Mouse (Mus musculus) left cerebral cortex, adult 18-20 months (tissue): Measurements from ENCODE around the gene Unc13d. TPM values are rescaled to one million over a fixed set of nuclear protein-coding genes. Genes with fewer than 3 reads are reported as not detected.

ENCODE experiments used
- DNase-seq, 2 experiments: peaks; one replicate each; pipeline ENCODE4 v3.0.0; 2021 to 2022; ENCODE audit warnings: low spot score in 2 of 2, mixed read lengths in 1 of 2
- total RNA-seq, 2 experiments: library from RNA; stranded (reverse); gene quantifications; 2 replicates each; pipeline ENCODE4 v1.2.3; 2021

Unc13d gene
- total RNA-seq, 2 experiments from 2014 or later, result 1.8 to 2.7 TPM

GRCm38 (mm10) chr11:116078676-116079320, 1.0 kb upstream of the Unc13d start:
- no peak for DNase-seq

- no peak for DNase-seq
These were observed 460 bp upstream of the Unc13d start for GRCm38 (mm10) chr11:116078221-116078620.

DNA sequence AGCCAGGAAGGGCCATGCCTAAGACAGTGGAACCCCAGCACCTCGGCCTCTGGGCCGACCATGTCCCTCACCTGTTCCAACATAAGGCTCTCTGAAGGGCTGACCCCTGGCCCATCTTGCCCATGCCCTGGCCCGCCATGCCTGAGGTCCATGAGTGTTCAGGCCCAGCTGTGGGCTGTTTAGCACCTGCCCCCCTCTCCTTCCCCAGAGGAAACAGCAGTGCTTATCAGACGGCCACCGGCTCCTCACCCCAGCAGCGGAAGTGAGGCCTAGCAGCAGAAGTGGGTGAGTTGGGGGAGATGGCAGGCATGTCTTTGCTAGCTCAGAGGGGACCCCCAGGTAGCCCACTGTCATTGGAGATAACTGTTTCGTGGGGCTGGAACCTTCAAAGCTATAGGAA, 925 bp downstream of the Unc13d start:
- no peak for DNase-seq

DNA sequence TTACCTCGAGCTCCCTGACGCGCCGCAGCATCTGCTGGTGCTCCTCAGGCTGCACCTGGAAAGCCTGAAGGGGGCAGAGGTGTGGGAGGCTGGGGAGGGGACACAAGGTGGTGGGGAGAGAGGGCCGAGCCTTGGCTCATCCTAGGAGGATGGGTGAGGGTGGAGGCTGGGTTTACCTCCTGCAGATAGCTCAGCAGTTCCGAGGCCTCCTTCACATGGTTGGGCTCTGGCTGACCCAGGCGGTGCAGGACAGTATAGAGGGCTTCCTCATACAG, 1.6 kb downstream of the Unc13d start:
- no peak for DNase-seq

DNA sequence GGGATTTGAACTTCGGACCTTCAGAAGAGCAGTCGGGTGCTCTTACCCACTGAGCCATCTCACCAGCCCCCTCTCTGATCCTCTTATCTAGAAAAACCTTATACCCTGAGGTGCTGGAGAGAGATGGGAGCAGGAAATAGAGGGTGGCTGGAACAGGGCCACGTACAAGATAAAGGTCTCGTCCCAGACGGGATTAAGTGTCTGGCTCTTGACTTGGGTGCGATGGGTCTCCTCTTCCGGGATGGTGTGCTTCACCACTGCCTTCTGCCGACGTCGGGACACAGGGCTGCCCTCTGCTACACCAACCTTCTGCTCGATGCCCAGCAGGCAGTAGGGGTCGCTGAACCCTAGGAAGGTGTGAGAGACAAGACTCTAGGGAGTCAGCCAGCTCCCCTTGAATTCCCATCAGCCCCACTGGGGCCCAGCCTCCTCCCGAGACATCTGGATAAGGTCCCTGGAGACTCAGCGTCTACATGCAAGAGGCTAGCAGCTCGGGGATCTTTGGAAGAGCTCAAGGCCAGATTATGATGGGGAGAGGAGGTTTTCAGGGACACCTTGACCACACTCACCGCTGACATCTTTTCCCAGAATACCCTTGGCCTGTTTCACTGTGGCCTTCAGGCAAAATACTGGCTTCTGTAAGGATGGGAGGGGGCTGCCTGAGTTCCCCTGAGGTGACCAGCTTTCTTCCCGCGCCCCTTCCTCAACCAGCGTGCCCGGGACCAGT, 2.1 kb downstream of the Unc13d start:
- no peak for DNase-seq

GRCm38 (mm10) chr11:116074436-116074991, 3.2 kb downstream of the Unc13d start:
- DNase-seq, result no peak

DNA sequence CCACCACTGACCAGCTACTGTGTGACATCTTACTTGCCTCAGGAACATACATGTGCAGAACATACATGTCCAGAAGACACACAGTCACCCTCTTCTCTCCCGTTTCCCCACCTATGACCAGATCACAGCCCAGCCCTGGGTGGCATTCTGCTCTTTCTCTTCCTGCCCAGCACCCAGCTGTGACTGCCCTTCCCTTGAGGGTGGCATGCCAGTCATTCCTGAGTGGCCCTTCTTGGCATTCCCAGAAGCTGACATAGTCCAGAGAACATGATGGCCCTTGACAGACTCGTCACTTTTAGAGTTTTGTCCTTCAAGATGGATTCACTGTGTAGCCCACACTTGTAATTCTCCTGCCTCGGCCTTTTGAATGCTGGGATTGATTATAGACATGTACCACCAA, 5.2 kb downstream of the Unc13d start:
- no peak for DNase-seq

DNA sequence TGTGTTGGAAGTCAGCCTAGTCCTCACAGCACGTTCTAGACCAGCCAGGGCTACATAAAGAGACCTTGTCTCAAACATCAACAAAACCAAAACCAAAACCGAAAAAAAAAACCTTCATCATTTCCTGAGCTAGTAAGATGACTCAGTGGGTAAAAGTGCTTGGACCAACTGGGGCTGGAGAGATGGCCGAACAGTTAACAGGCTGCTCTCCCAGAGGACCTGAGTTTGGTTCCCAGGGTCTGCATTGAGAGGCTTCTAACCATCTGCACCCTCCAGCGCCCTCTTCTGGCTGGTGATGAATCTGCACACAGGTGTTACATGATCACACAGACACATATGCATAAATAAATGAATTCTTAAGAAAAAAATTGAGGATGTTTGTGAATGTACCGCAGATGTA, 6.3 kb downstream of the Unc13d start:
- DNase-seq, result no peak

- DNase-seq, result no peak
These were observed 12.4 kb downstream of the Unc13d start for GRCm38 (mm10) chr11:116065345-116065744.

DNA sequence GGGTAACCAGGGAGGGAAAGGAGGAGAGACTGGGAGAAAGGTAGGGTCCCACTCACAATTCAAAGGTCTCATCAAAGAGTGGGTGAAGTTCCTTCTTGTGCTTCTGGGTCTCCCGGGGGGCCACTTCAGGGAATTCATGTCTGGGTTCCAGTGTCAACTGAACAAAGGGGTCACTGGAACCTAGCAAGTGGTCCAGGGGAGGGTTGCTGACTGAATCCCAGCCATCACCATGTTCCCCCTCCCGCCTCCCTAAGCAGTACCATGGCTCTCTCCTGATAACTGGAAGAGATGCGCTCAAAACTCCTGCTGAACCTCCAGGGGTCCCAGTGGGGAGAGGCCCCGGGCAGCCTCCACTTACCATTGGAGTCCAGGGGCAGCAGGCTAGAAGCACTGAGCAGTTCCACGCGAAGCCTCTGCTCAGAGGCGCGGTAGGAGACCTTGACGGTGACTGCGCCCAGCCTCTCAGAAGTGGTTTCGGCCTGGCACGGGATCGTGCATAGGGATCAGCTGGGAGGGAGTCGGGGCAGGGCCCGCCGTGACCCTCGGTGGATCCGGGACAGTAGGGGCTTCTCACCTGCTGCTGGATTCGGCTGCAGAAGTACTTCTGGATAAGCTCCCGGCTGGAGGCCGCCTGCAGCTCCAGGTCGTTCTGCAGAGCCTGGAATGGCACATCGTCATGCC, 13.4 kb downstream of the Unc13d start:
- DNase-seq, result no peak

- DNase-seq, result no peak
These were observed 14.2 kb downstream of the Unc13d start for GRCm38 (mm10) chr11:116063562-116063961.

- no peak for DNase-seq
These were observed 15.2 kb downstream of the Unc13d start for GRCm38 (mm10) chr11:116062521-116062920.

DNA sequence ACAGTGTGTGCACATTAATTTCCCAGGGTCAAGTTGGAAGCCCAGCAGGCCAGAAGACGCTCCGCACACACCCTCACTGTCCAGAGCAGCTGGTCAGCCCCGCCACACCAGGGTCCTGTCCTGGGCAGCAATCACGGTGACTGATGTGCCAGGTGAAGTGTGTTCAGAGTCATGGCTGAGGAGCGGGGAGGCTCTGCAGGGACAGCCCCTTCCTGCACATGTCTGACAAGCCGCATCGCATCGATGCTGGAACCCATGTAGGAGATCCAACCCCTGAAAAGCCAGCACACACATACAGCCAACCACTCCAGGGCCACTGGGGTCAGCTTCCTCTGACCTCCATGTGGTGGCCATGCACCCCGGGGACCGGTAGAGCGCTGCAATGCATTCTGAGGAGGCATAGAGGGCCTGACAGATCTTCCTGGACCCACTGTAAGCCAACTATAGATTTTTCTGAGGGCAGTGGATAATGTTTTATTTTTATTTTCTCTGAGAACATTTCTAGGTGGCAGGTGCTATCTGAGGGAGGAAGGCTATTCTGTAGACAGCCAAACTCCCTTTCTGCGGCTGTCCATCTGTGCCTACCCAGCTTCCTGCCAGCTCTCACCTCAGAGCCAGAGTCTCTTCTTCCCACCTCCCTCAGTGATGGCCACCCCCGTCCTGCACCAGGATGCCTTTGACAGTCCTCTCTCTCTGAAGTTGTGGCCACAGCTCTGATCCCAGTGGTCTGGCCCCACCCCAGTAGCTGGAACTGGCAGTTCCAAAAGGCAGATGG, 15.9 kb downstream of the Unc13d start:
- DNase-seq, result peak; percentile 65 to 77

GRCm38 (mm10) chr11:116060596-116060995, 17.2 kb downstream of the Unc13d start:
- DNase-seq, result no peak

GRCm38 (mm10) chr11:116059691-116060025, 18.1 kb downstream of the Unc13d start:
- no peak for DNase-seq

DNA sequence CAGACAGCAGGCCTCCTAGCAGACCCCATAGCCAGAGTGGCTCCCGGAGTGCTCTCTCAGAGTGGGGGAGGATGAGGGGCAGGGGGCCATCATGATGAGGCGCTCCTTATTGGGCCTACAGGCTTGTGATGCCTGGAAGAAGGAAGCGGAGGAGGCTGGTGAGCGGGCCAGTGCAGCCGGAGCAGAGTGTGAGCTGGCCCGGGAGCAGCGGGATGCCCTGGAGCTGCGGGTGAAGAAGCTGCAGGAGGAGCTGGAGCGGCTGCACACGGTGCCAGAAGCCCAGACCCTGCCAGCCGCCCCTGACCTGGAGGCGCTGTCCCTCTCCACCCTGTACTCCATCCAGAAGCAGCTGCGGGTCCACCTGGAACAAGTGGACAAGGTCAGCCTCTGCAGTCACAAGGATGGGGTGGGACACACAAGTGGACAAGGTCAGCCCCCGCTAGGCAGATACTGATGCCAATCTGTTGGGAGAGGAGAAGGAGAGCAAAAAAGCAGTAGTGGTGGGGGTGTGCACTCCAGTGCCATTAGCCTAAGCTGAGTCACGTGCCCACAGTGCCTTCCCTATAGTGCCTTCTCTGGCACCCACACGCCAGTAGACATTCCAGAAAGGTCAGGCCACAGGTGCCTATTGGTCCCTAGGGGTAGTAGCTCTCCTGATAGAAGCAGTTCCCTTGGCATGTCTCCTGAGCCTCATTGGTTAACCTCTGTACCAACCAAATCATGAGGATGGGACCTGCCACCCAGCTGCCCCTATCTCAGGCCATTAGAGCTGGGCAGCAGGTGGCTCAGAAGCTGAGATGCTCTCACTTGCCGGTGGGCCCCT, 18.7 kb downstream of the Unc13d start:
- DNase-seq, result no peak

DNA sequence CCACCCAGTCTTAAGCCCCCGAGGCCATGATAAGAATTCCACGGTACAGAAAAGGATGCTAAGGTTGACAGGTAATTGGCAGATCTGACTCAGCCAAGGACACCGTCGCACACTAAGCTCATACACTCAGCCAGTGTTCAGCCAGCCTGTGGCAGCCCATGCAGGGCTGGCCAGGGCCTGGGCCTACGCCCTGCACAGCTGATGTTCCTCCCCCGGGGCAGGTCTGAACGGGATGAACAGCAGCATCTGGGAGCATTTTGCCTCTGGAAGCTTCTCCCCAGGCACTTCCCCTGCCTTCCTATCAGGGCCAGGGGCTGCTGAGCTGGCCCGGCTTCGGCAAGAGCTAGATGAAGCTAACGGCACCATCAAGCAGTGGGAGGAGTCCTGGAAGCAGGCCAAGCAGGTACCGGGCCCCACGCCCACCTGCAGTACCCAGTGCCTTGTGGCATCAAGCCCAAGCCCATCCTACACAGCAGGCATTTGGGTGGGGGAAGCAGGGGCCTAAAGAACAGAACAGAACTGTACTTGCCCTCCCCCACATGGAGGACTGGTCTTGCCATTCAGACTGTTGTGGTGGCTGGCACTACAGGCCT, 19.6 kb downstream of the Unc13d start:
- DNase-seq, result peak; percentile 67 to 78

DNA sequence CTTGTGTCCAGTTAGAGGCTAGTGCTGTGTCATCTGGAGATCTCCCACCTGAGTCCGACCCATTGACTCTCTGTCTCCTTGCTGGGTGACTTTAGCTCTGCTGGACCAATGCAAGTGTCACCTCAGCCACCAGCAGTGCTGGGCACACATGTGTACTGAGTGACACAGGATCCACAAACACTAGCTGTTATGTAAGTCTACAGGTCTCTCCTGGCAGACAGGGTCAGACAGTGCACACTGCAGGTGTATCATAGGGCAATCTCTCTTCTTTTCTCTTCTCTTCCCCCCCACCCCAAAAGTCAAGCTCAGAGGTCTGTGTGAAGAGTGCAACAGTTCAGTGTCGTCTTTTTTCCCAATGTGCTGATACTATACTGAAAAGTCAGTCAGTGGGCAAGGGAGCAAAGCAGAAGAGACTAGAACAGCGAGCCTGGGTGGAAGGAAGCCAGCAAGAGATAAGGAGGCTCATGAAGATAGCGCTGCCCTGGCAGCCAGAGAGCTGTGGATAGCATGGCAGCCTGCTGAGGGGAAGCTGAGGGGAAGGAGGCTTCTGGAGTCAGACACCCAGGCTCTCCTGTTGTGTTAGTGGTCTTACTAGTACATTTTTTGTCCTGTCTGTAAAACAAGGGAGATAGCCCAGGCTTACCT, 20.4 kb downstream of the Unc13d start:
- no peak for DNase-seq

- no peak for DNase-seq
These were observed 21.9 kb downstream of the Unc13d start for GRCm38 (mm10) chr11:116055873-116056272.
